Mouse (Mus musculus) ovary, postnatal 36 days (tissue): ENCODE results near the gene Zfp804a.

Experiments
- DNase-seq: peaks from one replicate; pipeline ENCODE4 v3.0.0; 2022; ENCODE audit warnings: low spot score, mixed read lengths

Gene Zfp804a

DNA sequence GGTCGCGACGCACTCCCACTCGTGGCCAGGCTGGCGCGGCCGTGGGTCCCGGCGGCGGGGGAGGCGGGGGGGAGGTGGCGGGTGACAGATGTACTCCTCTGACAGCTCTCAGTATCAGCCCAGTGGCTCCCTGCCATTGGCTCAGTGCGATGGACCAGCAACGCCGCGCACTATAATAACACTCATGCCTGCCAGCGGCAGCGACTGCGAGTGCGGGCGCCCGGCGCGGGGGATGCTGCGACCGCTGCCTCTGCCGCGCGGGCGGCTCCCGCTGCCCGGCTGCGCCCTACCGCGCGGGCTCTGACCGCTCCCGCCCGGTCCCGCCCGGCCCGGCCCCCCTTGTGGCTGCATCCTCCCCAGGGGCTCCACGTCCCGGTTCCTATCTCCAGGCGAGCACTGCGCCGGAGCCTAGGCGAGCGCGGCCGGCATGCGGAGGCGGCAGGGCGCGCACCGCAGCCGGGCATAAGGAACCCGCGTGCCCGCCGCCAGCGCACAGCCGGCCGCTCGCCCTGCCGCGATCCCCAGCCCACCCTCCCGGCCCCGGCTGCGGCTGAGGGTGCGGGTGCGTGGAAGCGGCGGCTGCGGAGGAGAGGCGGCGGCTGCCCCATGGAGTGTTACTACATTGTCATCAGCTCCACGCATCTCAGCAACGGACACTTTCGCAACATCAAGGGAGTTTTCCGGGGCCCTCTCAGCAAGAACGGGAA, at the start of gene Zfp804a:
Gene Zfp804a (plus strand): TSS at position 38 of the 707 bp plus-strand sequence.
- DNase-seq, result peak; percentile 27

- no peak for DNase-seq
These were observed 1.4 kb upstream of the Zfp804a start for GRCm38 (mm10) chr2:82051635-82052034.

- DNase-seq, result peak; percentile 4
These were observed 461 bp upstream of the Zfp804a start for GRCm38 (mm10) chr2:82052338-82053184.

DNA sequence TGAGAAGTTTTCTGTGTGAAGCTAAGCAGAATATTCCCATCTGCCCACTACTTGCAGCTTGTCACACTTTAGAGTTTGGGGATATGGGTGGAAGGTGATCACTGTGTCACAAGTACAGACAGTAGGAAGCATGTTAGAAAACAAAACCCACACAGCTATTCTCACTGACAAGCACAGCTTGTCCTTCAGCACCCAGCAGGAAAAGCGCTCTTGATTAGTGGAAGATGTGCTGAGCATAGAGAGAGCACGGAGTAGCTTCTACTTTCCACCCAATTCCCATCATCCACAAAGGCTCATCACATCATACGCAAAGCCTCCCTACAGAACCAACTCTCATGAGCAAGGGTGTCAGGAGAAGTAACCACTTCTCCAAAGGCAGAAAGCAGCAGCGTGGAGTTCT, 1.4 kb downstream of the Zfp804a start:
- DNase-seq, result no peak

DNA sequence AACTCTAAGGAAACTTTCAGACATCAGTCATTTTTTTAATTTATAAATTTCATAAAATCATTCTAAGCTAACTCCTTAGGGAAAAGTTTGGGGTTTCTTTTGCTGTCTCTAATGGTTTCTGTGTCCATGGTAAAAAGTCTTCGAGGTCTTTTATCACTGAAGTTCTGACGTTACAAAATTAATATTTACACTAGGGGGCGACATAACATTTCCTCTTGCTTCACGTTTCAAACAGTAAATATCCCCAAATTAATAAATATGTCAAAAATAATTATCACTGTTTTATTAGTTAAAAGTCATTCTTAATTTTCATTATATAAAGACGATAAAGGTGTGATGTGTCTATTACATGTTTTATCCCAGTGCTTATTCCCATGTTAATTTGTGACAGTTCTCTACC, 11.6 kb downstream of the Zfp804a start:
- no peak for DNase-seq

GRCm38 (mm10) chr2:82067912-82068311, 14.9 kb downstream of the Zfp804a start:
- no peak for DNase-seq

DNA sequence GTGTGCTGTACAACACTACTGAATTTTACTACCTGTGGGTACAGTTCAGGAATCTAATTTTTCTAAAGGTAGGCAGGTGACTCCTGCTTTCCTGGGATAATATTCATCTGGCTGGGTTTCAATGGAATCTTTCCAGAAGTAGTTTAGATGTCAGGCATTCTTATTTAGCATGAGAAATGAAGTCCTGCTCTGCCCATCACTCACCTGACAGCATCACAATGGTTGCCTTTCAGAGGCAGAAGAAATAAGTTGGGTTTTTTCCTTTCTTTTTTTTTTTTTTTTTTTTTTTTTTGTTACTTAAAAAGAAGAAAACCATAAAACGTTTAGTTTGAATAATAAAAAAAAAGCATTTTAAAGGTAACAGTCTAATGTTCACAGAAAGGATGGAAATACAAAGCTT, 16.1 kb downstream of the Zfp804a start:
- no peak for DNase-seq

DNA sequence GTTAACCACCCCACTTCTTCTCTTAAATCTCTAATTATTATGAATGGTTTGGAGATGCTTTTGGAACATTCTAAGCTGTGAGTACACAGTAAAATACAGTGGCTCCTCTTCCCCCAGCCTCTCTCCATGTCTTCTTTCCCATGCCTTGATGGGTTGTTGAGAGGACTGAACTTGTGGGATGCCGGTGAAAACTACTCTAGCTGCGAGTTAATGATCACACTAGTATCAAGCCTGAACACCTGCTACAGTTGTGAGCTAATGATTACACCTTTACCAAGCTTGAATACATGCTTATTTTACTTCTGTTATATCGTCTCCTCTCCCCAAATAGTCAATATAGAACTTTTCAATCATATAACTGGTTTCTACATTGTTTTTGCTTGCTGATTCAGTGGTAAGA, 23.9 kb downstream of the Zfp804a start:
- no peak for DNase-seq

DNA sequence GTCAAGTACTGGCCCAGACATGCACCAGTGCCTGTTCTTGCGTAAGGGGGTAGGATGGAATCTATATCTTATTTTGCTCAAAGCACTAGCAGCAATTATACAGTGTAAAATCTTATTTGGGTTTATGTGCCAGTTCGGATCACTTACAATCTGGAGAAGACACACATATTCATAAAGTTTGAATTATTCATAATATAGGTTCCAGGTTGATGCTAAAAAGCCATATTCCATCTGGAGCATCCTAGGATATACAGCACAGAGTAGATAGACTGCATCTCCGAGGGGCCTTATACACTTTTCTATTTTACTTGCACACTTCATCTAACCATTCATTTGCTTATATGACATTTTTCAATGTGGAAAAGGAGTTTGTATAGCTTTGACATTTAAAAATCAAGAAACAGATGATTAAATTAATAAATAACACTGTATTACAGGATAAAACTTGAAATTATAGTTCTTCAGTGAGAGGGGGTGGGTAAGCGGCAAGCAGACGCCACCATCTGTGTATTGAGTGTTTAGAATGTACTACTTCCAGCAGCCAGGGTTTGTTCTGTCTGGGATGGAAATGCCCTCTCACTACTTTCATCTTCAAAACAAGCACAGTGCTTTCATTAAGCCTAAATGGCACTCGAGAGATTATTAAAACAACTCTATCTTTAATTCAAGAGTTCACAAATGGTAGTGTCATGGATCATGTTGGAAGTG, 25.4 kb downstream of the Zfp804a start:
- DNase-seq, result no peak

DNA sequence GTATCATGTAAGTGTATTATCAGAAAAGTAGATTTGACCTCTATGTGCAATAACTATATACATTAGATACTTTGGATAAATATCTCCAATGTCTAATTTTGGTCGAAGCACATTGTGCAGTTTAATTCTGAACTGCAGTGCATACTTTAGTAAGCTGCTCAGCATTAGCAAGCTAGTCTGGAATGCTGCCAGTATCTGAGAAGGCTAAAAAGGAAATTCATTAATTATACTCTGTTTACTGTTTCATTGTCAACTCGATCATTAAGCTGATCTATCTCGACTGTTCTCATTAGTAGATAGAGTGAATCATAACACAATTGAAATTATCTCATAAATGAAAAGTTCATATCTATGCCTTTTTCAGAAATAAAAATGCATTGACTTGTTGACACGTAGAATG, 27.7 kb downstream of the Zfp804a start:
- no peak for DNase-seq

- DNase-seq, result no peak
These were observed 60.1 kb downstream of the Zfp804a start for GRCm38 (mm10) chr2:82113148-82113547.

DNA sequence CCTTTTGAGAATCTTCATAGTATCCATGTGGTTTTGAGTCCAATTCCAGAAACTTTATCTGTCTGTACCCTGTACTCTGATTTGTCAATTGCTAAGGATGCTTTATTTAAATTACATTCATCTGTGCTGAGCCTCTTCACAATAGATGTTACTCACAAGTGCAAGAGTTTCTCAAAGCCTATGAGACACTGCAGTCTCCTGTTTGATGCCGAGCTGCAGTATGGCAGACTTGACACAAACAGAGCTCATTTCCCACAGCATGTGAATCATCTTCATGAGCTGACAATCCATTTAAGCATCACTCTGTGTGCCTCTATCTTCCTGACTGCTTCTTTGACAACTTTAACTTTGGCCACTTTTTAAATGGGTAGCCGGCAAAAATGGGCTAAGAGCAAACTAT, 60.6 kb downstream of the Zfp804a start:
- no peak for DNase-seq

DNA sequence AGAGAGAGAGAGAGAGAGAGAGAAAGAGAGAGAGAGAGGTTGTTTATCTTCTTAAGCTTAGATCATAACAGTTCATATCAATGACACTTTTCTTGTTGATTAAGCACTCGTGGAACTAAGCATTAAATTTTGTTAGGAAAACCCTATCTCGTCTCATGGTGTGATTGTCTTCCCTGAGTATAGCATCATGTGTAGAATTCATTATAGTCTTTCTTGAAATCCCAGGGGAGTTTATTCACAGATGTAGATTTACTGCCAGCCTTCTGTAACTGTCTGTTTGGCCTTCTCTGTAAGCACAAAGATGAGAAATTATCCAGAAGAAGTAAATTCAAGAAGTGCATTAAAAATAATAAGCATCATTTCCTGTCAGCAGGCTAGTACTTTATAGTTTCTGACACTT, 66.6 kb downstream of the Zfp804a start:
- no peak for DNase-seq

GRCm38 (mm10) chr2:82178693-82179092, 125.7 kb downstream of the Zfp804a start:
- DNase-seq, result no peak

DNA sequence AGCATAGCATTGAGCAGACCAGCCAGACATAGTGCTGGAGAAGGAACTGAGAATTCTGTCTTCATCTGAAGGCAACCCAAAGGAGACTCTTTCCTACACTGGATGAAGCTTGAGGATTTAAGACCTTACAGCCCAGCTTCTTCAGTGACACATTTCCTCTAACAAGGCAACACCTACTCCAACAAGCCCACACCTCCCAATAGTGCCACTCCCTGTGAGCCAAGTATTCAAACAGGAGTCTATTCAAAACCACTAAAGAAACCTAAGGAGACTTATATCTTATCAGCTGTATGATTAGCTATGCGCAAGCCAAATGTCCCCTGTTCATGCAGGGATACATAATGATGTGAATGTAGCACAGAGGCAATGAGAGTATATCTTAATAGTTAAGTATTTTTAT, 128.0 kb downstream of the Zfp804a start:
- no peak for DNase-seq

DNA sequence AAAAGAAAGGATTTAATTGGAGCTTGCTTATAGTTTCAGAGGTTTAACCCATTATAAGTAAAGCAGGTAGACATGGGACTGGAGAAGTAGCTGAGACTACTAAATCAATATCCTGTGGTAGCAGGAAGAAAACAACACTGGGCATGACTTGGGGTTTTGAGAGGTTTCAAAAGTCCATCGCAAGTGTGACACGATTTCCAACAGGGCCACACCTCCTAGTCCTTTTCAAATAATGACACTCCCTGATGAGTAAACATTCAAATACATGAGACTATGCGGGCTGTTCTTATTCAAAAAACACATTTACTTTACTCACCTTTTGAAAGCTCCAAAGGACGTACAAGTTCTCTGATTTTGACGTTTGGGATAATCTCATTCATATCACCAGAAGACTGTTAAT, 146.9 kb downstream of the Zfp804a start:
- DNase-seq, result no peak

GRCm38 (mm10) chr2:82200616-82201015, 147.6 kb downstream of the Zfp804a start:
- no peak for DNase-seq

DNA sequence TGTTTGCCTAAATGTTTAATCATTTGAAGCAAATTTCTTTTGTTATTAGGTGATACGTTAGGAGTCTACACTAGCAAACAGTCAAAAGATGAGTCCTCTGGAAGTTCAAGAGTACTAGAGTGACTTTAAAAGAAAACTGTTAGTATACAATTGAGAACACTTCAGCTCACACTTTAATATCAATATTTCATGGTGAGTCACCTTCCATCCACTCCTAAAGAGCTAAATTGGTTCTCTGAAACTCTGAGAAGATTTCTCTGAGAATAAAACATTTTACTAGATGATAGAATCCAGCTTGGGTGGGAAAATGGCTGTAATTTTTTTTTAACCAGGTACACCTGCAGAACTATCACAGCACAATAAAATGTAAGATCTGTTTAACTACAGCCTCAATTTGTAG, 157.6 kb downstream of the Zfp804a start:
- no peak for DNase-seq

DNA sequence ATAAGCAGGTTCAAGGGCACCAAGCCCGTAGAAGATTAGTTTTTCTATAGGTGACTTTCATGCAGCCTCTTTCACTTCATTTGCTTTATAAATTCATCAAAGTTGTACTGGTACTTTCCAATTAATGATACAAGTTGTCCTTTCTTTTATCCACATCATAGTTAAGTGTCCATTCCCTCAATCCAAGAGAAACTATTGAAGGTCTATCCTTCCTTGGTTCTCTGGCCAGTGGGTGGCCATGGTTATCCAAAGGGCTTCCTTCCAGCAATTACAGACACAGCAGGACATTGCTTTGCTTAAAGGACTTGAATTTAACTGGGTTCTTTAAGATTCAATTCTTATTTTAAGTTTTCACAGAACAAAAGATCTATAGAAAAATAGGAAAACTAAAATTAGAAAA, 158.9 kb downstream of the Zfp804a start:
- DNase-seq, result no peak

DNA sequence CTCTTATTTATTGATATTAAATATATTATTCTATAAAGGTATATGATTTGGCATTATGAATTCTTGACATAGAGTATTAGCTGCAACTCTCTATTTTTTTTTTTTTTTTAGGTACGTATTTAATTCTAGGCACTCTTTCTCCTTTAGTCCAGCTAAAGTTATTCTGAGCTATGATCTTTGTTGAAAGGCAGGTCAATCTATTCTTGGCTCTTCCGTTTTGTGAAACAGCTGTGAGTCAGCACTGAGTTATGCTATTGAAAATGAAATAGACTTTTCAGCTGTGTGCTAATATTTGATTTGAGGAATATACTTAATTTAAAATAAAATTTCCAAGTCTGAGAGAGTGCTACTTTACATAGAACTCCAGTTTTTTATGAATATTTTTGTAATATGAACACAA, 164.9 kb downstream of the Zfp804a start:
- no peak for DNase-seq

DNA sequence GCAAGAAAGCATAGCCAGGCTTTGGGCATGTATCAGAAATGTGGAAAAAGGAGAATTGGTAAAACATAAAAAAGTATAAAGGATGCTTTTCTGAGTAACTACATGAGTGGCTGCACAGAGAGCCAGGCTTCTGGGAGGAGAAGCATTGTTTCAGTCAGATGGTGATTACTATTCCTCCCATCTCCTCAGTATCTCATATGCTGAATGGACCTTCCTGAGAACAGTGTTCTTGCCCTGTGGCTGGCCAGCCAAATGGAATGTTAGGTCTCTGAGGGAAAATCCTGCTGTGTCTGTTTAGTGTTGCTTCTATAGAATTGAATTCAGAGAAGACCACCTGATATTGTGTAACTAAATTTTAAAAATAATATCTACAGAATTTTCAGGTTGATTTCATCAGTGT, 193.0 kb downstream of the Zfp804a start:
- DNase-seq, result no peak

DNA sequence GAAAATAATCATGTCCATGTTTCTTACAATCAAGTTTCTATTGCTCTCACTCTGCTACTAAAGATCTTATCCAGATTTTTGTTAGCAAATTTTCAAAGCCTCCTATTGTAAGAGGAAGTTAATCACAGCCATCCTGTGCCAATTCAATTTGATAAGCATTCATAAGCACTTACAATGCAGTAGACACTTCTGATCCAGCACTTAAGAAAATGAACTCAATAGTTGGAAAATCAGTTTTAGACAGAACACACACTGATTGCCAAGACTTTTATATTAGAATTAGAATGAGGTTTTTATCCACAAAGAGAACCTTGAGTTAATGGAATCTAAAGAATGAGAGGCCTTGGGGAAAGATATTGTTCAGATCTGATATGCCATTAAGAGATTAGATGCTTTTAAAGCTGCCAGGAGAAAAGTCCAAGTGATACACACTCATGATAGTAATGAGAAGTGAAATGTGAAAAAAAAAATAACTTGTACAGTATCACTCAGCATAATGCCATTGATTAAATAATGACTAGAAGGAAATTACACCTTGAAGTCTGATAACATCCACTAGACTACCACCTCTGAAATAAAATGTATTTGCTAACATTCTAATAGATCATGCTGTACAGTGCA, 194.0 kb downstream of the Zfp804a start:
- DNase-seq, result no peak
